Mouse (Mus musculus) kidney, adult 2 months (tissue): ENCODE results near the gene Cacnb4.

Source experiments
- CTCF ChIP-seq: fragments of 200-500 bp; conservative IDR thresholded peaks from 2 replicates; pipeline ENCODE4 v1.5.1; 2011; ENCODE audit warnings: low read depth, mild to moderate bottlenecking, control low read depth, low read length, moderate library complexity, mixed read lengths; ENCODE audit not compliant: insufficient read depth, insufficient read length
- POLR2A ChIP-seq: fragments of 200-500 bp; IDR thresholded peaks from one replicate; pipeline ENCODE4 v1.6.1; 2011; ENCODE audit warnings: low read depth, low read length, control low read depth

DNA sequence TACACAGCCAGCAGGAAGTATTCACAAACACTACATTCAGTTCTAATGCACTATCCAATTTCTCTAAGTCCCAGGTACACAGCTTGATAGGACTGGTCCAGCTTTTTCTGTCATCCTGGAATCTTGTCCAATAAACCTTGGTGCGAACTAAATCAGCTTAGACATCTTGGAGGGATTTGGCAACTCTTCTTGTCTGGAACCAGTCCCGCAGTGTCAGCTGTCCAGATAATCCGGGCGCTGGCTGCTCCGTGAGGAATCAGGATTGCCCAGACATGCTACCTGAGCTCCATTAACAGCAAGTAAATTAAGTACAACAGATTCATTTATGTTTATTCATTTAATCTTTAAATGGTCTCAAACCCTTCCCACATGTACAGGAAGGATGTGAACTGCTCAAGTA, 61.2 kb downstream of the Cacnb4 start:
- TF ChIP-seq CTCF: no peak
- TF ChIP-seq POLR2A: no peak
